Mouse (Mus musculus) stomach, embryonic 14.5 days (tissue): Measurements from ENCODE around the gene Gm8094. TPM values are rescaled to one million over a fixed set of nuclear protein-coding genes. Genes with fewer than 3 reads are reported as not detected.
"Not testable (repeated sequence)": the region's sequence is repeated elsewhere in the genome, so short reads cannot be mapped to it uniquely, and the experiment has no call there.

Experiments
- ATAC-seq: fragments of 200-750 bp; cut with Nextera tagmentation; 2 replicates; pipeline ENCODE4 v1.8.0; 2017; ENCODE audit warnings: low read depth, moderate TSS enrichment; ENCODE audit not compliant: insufficient number of reproducible peaks, insufficient read depth, low FRiP score
- H3K27ac ChIP-seq: fragments of 300-500 bp; sonication (generic); 2 replicates; pipeline ENCODE4 v1.5.1; 2014; ENCODE audit warnings: mild to moderate bottlenecking, low read length, moderate library complexity, mixed read lengths
- H3K27me3 ChIP-seq: fragments of 300-500 bp; sonication (generic); 2 replicates; pipeline ENCODE4 v1.6.1; 2014; ENCODE audit warnings: low read length, control low read depth, mixed read lengths; ENCODE audit not compliant: control insufficient read depth, insufficient read depth
- H3K36me3 ChIP-seq: fragments of 300-500 bp; sonication (generic); 2 replicates; pipeline ENCODE4 v1.6.1; 2014; ENCODE audit warnings: mild to moderate bottlenecking, control low read depth, low read length, moderate library complexity, mixed read lengths; ENCODE audit not compliant: control insufficient read depth, insufficient read depth
- H3K4me1 ChIP-seq: fragments of 300-500 bp; sonication (generic); 2 replicates; pipeline ENCODE4 v1.6.1; 2014; ENCODE audit warnings: low read length, control low read depth, mixed read lengths; ENCODE audit not compliant: control insufficient read depth, insufficient read depth
- H3K4me2 ChIP-seq: fragments of 300-500 bp; sonication (generic); replicated peaks from 2 replicates; pipeline ENCODE4 v1.6.1; 2014; ENCODE audit warnings: low read depth, low read length, control low read depth
- H3K4me3 ChIP-seq: fragments of 300-500 bp; sonication (generic); 2 replicates; pipeline ENCODE4 v1.5.1; 2014; ENCODE audit warnings: low read depth, low read length, control low read depth
- H3K9ac ChIP-seq: fragments of 300-500 bp; sonication (generic); replicated peaks from 2 replicates; pipeline ENCODE4 v1.6.1; 2014; ENCODE audit warnings: low read depth, mild to moderate bottlenecking, control low read depth, low read length, moderate library complexity, mixed read lengths
- H3K9me3 ChIP-seq: fragments of 300-500 bp; sonication (generic); 2 replicates; pipeline ENCODE4 v1.6.1; 2016; ENCODE audit warnings: low read depth, low read length, control low read depth; ENCODE audit not compliant: control insufficient read depth
- WGBS: fragments of 180-500 bp; shearing (Covaris S2); extraction: QIAGEN DNeasy Blood & Tissue Kit; methylation state at CpG from one replicate; pipeline ENCODE4 v1.1.7; 2014; 5-methylcytosine and 5-hydroxymethylcytosine counted together
- polyA plus RNA-seq: library from polyadenylated mRNA; unstranded; fragments of >200 nt; fragmentation: Nextera tagmentation; extraction: Ambion mirVana; gene quantifications from 2 replicates; pipeline ENCODE4 v1.2.1, GENCODE M21; 2014

The Gm8094 gene
- not detected in 2 replicates for polyA plus RNA-seq

DNA sequence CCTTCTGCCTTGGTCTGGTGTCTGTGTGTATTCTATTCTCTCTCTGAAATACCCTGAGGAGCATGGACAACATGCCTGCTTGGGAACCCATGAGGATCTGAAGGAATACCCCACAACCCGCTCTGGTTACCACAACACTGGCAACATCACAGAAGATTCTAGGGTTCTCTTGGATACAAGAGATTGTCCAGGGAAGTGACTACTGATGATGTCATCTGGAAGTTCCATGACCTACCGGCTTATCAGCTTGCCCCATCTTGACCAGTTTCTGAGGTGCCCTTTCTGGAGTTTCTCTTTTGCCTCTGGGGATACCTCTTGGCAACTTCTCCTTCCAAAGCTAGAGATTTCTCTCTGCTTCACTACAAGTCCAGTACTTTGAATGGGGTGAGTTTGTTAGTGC, at the start of gene Gm8094:
TSS of gene Gm8094 (minus strand) at position 101 of the 400 bp plus-strand sequence.
- H3K36me3 ChIP-seq, H3K27ac ChIP-seq, H3K9ac ChIP-seq, H3K4me3 ChIP-seq, H3K9me3 ChIP-seq, ATAC-seq, H3K27me3 ChIP-seq, H3K4me1 ChIP-seq, H3K4me2 ChIP-seq: not testable (repeated sequence)
- 80% methylated on average over 2 of the region's 2 CpGs for WGBS

DNA sequence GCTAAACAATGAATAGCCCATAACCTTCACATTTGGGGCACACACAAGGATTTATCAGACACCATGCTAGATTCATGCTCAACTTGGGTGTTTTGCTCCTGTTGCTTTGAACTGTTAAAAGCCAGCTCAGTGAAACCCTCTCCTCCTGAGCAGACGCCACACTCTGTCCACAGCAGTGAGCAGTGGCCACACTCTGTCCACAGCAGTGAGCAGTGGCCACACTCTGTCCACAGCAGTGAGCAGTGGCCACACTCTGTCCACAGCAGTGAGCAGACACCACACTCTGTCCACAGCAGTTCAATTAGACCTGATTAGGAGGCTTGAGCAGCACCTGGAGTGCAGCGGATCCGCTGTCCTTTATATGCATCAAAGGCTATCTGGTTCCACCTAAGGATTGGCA, 43.2 kb upstream of the Gm8094 start:
- H3K27ac ChIP-seq, ATAC-seq, H3K27me3 ChIP-seq, H3K4me2 ChIP-seq, H3K9me3 ChIP-seq, H3K4me1 ChIP-seq, H3K4me3 ChIP-seq, H3K9ac ChIP-seq, H3K36me3 ChIP-seq: not testable (repeated sequence)
- WGBS: 95% methylated on average over 1 of the region's 3 CpGs

DNA sequence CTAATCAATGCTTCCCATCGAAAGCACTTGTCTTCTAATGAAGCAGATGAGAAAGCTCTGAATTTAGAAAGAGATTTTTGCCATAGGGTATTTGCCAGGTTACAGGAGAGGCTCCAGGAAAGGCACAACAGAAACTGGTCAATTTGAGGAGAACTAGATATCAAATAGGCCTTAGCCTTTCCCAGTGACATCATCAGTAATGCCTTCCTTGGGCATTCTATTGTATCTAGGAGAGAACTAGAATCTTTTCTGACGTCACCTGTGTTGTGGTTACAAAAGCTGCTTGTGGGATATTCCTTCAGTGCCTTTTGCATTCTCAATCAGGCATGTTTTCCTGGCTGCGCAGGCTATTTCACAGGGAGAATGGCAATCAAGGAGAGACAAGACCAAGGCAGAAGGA, 23.9 kb upstream of the Gm8094 start, which contains the start of gene Gm8104:
TSS of gene Gm8104 (plus strand) at position 301 of the 400 bp plus-strand sequence.
- not testable (repeated sequence) for ATAC-seq, H3K4me2 ChIP-seq, H3K36me3 ChIP-seq, H3K4me1 ChIP-seq, H3K4me3 ChIP-seq, H3K9me3 ChIP-seq, H3K27me3 ChIP-seq, H3K27ac ChIP-seq, H3K9ac ChIP-seq
- WGBS: 77% methylated on average over 3 of the region's 3 CpGs

DNA sequence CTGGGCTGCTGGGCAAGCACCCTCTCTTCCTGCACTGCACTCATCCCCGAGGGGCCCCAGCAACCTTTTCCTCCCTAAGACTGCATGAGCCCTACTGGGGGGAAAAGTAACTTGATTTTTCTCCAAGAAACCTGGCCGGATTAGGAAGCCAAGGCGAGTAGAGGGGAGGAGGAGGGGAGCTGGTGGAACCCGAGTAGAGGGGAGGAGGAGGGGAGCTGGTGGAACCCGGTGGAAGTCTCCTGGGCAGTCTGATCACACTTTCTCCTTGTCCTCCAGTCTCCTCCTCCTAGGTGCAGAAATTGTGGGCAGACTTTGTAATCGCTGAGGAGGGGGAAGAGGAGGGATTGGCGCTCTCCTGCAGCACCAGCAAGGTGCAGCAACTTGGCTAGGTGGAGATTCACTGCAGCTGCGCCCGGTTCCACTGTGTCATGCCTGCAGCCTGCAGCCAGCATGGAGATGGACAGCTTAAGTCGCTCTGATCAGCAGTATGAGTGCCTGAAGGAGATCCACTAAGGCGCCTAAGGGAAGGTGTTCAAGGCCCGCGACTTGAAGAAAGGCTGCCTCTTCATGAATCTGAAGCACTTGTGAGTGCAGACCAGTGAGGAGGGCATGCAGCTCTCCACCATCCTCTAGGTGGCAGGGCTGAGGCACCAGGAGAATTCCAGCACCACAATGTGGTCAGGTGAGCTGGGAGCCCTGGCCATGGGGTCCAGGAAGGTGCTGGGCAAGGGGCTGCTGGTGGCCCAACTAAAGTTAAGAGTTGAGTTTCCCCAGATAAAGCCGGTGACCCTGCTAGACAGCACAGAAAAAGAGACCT, 12.9 kb upstream of the Gm8094 start:
- not testable (repeated sequence) for H3K4me1 ChIP-seq, H3K27me3 ChIP-seq, H3K4me2 ChIP-seq, ATAC-seq, H3K9me3 ChIP-seq, H3K27ac ChIP-seq, H3K4me3 ChIP-seq, H3K36me3 ChIP-seq, H3K9ac ChIP-seq
- WGBS: 37% methylated on average over 1 of the region's 14 CpGs

DNA sequence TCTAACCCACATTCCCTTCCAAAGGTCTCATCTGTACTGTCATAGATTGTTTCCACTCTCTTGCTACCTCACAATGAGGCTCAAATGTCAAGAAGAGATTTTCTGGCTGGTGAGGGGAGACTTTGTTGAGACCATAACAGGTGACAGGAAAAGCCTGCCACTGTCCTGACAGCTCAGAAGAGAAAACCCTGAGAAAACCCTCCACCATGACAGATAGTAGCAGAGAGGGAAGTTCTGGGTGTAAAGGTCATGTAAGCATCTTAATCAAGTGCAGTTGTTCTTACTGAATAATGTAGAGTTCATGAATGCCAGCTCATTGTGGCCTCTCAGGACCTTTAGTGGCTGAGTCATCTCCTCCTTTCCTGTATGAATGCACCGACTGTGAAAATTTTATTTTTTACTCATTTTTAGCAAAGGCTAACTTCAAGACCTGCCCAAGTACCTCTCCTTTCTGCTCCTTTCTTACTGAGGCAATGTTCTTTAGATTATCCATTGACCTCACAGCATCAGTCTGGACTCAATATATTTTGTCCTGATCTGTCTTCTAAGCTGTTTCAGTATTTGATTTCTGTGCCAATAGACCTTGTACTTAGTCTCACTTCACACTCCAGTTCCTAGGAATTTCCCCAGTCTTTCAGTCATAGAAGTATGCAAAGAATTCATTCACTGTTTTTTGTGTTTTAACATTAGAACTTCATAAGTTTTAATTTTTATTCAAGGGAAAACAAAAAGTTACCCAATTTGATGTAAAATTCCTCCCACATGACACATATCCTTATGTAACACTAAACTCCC, 8.7 kb upstream of the Gm8094 start:
- H3K4me1 ChIP-seq, H3K4me2 ChIP-seq, H3K4me3 ChIP-seq, H3K27me3 ChIP-seq, H3K9ac ChIP-seq, H3K27ac ChIP-seq, H3K9me3 ChIP-seq, H3K36me3 ChIP-seq, ATAC-seq: not testable (repeated sequence)
- WGBS: 79% methylated on average over 1 of the region's 1 CpGs

DNA sequence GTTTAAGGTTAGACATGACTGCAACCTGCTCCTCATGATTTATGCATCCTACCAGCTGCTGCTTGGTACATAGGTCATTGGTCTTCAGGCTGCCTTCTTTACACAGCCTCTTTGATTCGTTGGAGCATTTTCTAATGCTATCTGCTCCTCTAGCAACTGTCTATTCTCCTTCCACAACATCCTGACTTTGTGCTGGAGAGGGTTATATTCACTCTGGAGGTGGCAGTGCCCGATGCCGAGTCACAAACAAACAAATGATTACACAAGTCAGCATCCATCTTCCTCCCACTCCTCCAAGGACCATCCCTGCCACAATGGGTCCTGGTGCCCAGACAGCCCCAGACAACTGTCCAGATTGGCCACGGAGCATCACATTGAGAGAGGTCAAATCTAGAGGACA, 16.3 kb downstream of the Gm8094 start:
- not testable (repeated sequence) for H3K27me3 ChIP-seq, H3K4me2 ChIP-seq, H3K4me1 ChIP-seq, H3K36me3 ChIP-seq, H3K9ac ChIP-seq, ATAC-seq, H3K9me3 ChIP-seq, H3K27ac ChIP-seq, H3K4me3 ChIP-seq
- WGBS: 74% methylated on average over 4 of the region's 4 CpGs

DNA sequence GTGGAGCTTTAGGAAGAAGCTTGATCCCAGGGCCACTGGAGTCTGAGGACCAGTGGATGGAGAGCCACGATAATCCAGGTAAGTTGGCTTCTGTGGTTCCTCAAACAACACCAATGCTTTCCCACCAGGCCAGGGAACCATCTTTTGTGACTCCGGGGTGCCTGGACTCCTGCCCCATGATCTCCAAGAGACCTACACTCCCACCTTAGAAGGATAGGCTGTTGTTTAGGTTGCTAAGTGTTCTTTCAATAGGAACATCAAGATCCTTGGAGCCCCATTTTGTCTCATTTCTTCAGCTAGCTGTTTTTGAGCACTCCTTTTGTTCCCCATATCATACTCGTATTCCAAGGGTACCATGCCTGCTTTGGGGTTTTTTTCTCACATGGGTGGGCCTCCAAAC, 18.4 kb downstream of the Gm8094 start:
- H3K9me3 ChIP-seq, H3K4me1 ChIP-seq, H3K27me3 ChIP-seq, ATAC-seq, H3K36me3 ChIP-seq, H3K4me2 ChIP-seq, H3K27ac ChIP-seq, H3K4me3 ChIP-seq, H3K9ac ChIP-seq: not testable (repeated sequence)
- WGBS: 83% methylated on average over 3 of the region's 3 CpGs
